Mouse (Mus musculus) heart, embryonic 14.5 days (tissue): ENCODE results near the gene Pawr. TPM values are rescaled to one million over a fixed set of nuclear protein-coding genes. Genes with fewer than 3 reads are reported as not detected.

ENCODE experiments used
- ATAC-seq: fragments of 200-750 bp; cut with Nextera tagmentation; 2 replicates; pipeline ENCODE4 v1.8.0; 2017; ENCODE audit warnings: low read depth, moderate TSS enrichment; ENCODE audit not compliant: insufficient number of reproducible peaks, insufficient read depth, low FRiP score
- H3K27ac ChIP-seq, 2 experiments: fragments of 200-500 bp in 1 of 2; fragments of 300-500 bp in 1 of 2; sonication (generic) in 1 of 2; replicated peaks in 1 of 2; 2 replicates each; pipeline ENCODE4 v1.5.1; 2012 to 2014; ENCODE audit warnings: low read depth in 2 of 2, low read length in 2 of 2, control low read depth in 1 of 2, mild to moderate bottlenecking in 1 of 2, mixed read lengths in 1 of 2; ENCODE audit not compliant: control insufficient read depth in 1 of 2, insufficient read depth in 1 of 2
- H3K27me3 ChIP-seq: fragments of 300-500 bp; sonication (generic); 2 replicates; pipeline ENCODE4 v1.6.1; 2014; ENCODE audit warnings: mild to moderate bottlenecking, low read length, control low read depth; ENCODE audit not compliant: control insufficient read depth, insufficient read depth
- H3K36me3 ChIP-seq: fragments of 300-500 bp; sonication (generic); 2 replicates; pipeline ENCODE4 v1.6.1; 2014; ENCODE audit warnings: mild to moderate bottlenecking, control low read depth, low read length, mixed read lengths; ENCODE audit not compliant: control insufficient read depth, insufficient read depth
- H3K4me1 ChIP-seq, 2 experiments: fragments of 200-500 bp in 1 of 2; fragments of 300-500 bp in 1 of 2; sonication (generic) in 1 of 2; 2 replicates each; pipeline ENCODE4 v1.6.1; 2012 to 2014; ENCODE audit warnings: low read length in 2 of 2, control low read depth in 1 of 2, mixed read lengths in 1 of 2; ENCODE audit not compliant: control insufficient read depth in 2 of 2, insufficient read depth in 2 of 2
- H3K4me2 ChIP-seq: fragments of 300-500 bp; sonication (generic); 2 replicates; pipeline ENCODE4 v1.6.1; 2014; ENCODE audit warnings: mild to moderate bottlenecking, low read length
- H3K4me3 ChIP-seq, 2 experiments: fragments of 200-500 bp in 1 of 2; fragments of 300-500 bp in 1 of 2; sonication (generic) in 1 of 2; 2 replicates each; pipeline ENCODE4 v1.5.1; 2012 to 2014; ENCODE audit warnings: low read length in 2 of 2, mild to moderate bottlenecking in 2 of 2, control low read depth in 1 of 2, low read depth in 1 of 2, moderate library complexity in 1 of 2; ENCODE audit not compliant: control insufficient read depth in 1 of 2, insufficient read depth in 1 of 2
- H3K9ac ChIP-seq: fragments of 300-500 bp; sonication (generic); 2 replicates; pipeline ENCODE4 v1.6.1; 2014; ENCODE audit warnings: mild to moderate bottlenecking, low read length
- H3K9me3 ChIP-seq: fragments of 300-500 bp; sonication (generic); 2 replicates; pipeline ENCODE4 v1.6.1; 2016; ENCODE audit warnings: low read length, control low read depth; ENCODE audit not compliant: control insufficient read depth
- WGBS: fragments of 180-500 bp; shearing (Covaris S2); extraction: QIAGEN DNeasy Blood & Tissue Kit; methylation state at CpG from one replicate; pipeline ENCODE4 v1.1.7; 2014; 5-methylcytosine and 5-hydroxymethylcytosine counted together
- polyA plus RNA-seq: library from polyadenylated mRNA; unstranded; fragments of >200 nt; fragmentation: Nextera tagmentation; extraction: Ambion mirVana; gene quantifications from 2 replicates; pipeline ENCODE4 v1.2.1, GENCODE M21; 2014

The Pawr gene
- polyA plus RNA-seq, 1 experiment from 2014 or later = 12.4 TPM

DNA sequence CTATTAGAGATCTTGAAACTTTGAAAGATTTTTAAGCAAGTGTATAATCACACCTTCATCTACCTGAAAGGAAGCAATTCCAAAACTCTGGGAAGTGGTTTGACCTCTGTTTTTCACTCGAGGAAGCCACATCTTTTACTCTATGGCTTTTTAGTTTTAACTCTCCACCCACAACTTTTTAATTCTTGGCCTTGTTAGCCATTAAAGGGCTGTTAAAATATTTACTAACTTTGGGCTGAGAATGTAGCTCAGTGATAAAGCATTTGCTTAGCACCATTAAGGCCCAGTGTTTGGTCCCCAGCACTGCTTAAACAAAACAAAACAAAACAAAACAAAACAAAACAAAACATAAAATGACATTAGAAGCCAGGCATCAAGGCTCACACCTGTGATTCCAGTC is 2.2 kb downstream of the Pawr start:
- Histone ChIP-seq H3K9me3 (no peaks in the 10 kb centered on the region), H3K9ac (peak overlapping the region; percentile 87; the same call in 1 of the 2 replicates), H3K4me1 (peaks cover 0 to 8% of the 10 kb centered on the region in 2 experiments; a peak in 1 of 4 replicates), H3K4me3 (peak overlapping the region in 1 of 2 experiments; percentile 66; a peak in 2 of 4 replicates), H3K27me3 (no peaks in the 10 kb centered on the region), H3K36me3 (0 out of 2 replicates have a peak, but pooled peaks cover 3% of the 10 kb centered on the region), H3K27ac (no peak overlapping the region), H3K4me2 (peak overlapping the region; percentile 84)
- no peak for ATAC-seq
- 32% methylated on average over 1 of the region's 1 CpGs for WGBS

DNA sequence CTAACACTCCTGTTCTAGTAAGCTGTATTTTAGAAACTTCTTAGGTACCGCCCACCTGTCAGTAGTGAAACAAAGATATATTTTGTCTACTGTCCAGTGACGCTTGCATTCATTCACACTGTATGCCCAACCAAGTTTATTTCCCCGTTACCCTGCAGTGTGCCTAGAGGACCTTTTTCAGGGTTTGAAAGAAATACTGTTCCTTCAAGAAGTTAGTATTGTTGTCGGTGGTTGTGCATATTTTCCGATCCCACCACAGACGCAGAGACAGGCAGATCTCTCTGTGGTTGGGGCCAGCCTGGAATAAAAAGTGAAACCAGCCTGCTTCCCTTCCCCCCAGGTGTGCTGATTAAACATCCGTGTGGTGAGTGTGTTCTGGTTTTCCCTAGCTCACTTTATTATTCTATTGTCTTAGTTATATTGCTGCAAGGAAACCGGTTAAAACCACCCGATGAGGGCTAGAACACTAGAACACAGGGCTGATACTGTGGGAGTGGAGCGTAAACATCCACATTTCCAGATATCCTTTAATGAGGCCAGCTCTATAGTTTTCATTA is 3.9 kb downstream of the Pawr start:
- Histone ChIP-seq H3K9ac (no peak overlapping the region), H3K9me3 (no peaks in the 10 kb centered on the region), H3K4me3 (no peak overlapping the region), H3K4me1 (peaks cover 0 to 8% of the 10 kb centered on the region in 2 experiments; a peak in 1 of 4 replicates), H3K27me3 (no peaks in the 10 kb centered on the region), H3K27ac (no peak overlapping the region), H3K36me3 (0 out of 2 replicates have a peak, but pooled peaks cover 3% of the 10 kb centered on the region), H3K4me2 (no peak overlapping the region)
- 88% methylated on average over 10 of the region's 10 CpGs for WGBS
- ATAC-seq = no peak

DNA sequence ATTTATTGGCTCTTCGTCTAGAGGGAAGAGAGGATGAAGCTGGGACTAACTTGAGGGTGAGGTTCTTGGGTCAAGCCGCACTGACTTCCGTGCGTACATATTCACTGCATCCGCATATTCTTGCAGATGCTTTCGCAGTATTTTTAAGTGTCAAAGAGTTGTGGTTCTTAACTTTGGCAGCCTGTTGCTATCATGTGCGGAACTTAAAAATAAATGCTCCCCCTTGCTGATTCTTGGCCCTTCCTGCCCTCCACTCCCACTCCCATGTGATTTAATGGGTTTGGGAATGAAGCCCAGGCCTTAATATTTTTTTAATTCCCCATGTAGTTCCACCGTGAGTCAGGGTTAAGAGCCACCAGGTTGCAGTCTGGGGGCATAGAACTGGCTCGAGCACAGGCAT is 4.7 kb downstream of the Pawr start:
- H3K36me3 ChIP-seq = 0 out of 2 replicates have a peak, but pooled peaks cover 3% of the 10 kb centered on the region
- no peak overlapping the region for H3K27ac ChIP-seq
- no peaks in the 10 kb centered on the region for H3K27me3 ChIP-seq
- WGBS = 78% methylated on average over 9 of the region's 9 CpGs
- peaks cover 0 to 8% of the 10 kb centered on the region in 2 experiments; a peak in 1 of 4 replicates for H3K4me1 ChIP-seq
- ATAC-seq = no peak
- H3K9ac ChIP-seq = no peak overlapping the region
- H3K9me3 ChIP-seq = no peaks in the 10 kb centered on the region
- no peak overlapping the region for H3K4me3 ChIP-seq
- H3K4me2 ChIP-seq = no peak overlapping the region

DNA sequence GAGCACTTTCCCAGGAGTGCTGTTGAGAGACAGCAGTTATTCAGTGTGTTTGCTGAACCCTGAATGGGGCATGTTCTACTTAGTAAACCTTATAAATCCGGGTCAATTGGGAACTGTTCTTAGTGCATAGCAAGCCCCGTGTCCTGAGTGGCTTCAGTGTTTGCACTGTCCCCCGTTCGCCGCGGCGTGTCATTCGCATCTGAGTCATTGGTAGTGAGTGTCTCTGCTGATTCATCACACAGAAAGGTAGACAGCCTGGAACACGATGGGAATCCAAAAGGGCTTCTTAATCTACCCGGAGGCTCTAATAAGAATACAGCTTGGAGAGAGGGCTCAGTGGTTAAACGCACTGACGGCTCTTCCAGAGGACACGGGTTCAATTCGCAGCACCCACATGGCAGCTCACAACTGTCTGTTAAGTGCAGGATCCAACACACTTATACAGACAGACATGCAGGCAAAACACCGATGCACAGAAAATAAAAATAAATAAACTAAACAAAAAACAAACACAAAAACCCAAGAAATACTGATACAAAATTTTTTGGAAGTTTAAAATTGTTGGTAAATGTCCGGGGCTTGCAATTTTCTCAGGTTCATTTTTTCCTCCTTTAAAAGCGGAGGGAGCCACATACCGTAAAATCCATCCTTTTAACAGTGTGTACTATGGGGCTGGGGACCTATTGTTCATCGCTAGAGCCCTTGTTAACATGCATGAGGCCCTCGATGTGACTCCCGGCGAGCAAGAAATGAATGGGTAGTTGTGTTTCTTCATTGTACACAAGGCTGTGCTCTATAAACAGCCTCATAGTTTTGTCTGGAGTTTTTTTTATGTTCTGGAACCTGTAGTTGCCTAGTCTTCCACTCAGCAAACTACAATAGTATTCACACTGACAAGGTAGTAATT is 6.4 kb downstream of the Pawr start:
- Histone ChIP-seq H3K4me2 (no peak overlapping the region), H3K4me1 (peaks cover 0 to 8% of the 10 kb centered on the region in 2 experiments; a peak in 1 of 4 replicates), H3K9ac (no peak overlapping the region), H3K27me3 (no peaks in the 10 kb centered on the region), H3K4me3 (no peak overlapping the region), H3K36me3 (0 out of 2 replicates have a peak, but pooled peaks cover 3% of the 10 kb centered on the region), H3K9me3 (no peaks in the 10 kb centered on the region), H3K27ac (no peak overlapping the region)
- ATAC-seq = no peak
- WGBS = 91% methylated on average over 22 of the region's 22 CpGs

DNA sequence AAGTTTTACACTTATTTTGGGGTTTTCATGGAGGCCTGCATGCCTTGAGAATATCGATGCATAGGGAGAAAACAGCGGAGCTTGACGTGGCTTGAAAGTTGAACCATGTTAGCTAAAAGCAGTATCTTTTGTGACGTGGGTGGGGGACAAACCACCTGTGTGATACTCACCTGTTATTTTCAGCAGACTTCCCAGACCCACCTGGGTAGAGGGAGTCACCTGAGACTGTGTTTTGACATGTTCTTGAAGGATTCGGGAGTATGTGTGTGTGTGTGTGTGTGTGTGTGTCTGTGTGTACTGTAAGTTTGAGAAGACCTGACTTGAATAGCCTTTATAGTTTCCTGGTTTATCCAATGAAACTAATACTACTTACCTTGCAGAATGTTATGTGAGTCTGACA is 7.2 kb downstream of the Pawr start:
- no peak for ATAC-seq
- 0 out of 2 replicates have a peak, but pooled peaks cover 3% of the 10 kb centered on the region for H3K36me3 ChIP-seq
- no peaks in the 10 kb centered on the region for H3K9me3 ChIP-seq
- H3K4me3 ChIP-seq = no peak overlapping the region
- H3K27me3 ChIP-seq = no peaks in the 10 kb centered on the region
- no peak overlapping the region for H3K4me2 ChIP-seq
- no peak overlapping the region for H3K27ac ChIP-seq
- no peak overlapping the region for H3K9ac ChIP-seq
- 0 out of 4 replicates have a peak, but pooled peaks cover 0 to 2% of the 10 kb centered on the region in 2 experiments for H3K4me1 ChIP-seq
- 88% methylated on average over 5 of the region's 5 CpGs for whole genome bisulfite sequencing

DNA sequence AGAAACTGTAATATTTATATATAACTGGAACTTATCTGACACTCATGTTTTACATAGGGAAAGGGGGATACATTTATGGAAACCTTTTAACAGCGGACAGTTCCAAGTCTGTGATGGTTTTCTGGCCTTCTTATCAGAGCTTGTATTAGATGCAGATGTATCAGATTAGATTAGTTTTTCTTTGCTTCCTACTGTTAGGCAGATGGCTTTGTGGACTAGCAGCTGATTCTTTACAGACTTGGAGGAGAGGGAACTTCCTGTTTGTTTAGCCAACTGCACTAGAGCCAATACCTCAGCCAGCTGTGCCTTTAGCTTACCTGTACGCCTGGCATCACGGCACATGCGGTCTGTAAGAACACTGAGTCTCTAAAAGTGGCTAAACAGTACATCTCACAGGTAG is 8.0 kb downstream of the Pawr start:
- Histone ChIP-seq H3K27me3 (no peaks in the 10 kb centered on the region), H3K36me3 (0 out of 2 replicates have a peak, but pooled peaks cover 3% of the 10 kb centered on the region), H3K4me3 (no peak overlapping the region), H3K27ac (no peak overlapping the region), H3K9me3 (no peaks in the 10 kb centered on the region), H3K4me1 (no peaks in the 10 kb centered on the region), H3K9ac (no peak overlapping the region), H3K4me2 (no peak overlapping the region)
- ATAC-seq = no peak
- whole genome bisulfite sequencing = 94% methylated on average over 4 of the region's 4 CpGs

DNA sequence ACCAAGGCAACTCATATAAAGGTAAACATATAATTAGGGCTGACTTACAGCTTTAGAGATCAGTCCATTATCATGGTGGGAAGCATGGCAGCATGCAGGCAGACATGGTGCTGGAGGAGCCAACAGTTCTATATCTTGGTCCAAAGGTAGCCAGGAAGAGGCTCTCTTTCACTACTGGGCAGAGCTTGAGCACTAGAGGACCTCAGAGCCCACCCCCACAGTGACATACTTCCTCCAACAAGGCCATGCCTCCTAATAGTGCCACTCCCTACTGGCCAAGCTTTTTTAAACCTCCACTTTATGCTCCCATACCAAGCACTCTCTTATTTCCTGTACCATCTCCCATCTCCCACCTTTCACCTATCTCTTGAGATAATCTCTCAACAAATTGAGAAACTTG is 11.8 kb downstream of the Pawr start:
- Histone ChIP-seq H3K9ac (no peak overlapping the region), H3K27me3 (no peaks in the 10 kb centered on the region), H3K4me3 (no peak overlapping the region), H3K4me1 (no peaks in the 10 kb centered on the region), H3K27ac (no peak overlapping the region), H3K4me2 (no peak overlapping the region), H3K36me3 (no peaks in the 10 kb centered on the region), H3K9me3 (no peaks in the 10 kb centered on the region)
- ATAC-seq = no peak
